Mouse (Mus musculus): ENCODE data around the gene Tgfbi. TPM values are rescaled to one million over a fixed set of nuclear protein-coding genes. Genes with fewer than 3 reads are reported as not detected.

Gene Tgfbi
- 26.5 and 32.9 TPM in 2 replicates for total RNA-seq (2021)
- long read RNA-seq, transcript Tgfbi-201 (17 exons, 2,714 nt) = major isoform, 44 of 62 reads
- long read RNA-seq, partial matches to known transcripts = 14 of 62 reads
- long read RNA-seq, other reads (novel, unspliced or antisense) = 4 of 62 reads

GRCm38 (mm10) chr13:56609103-56609856 lies at the start of gene Tgfbi:
Tgfbi (plus strand) TSS chr13:56609523.
- peak; percentile 67 for DNase-seq

GRCm38 (mm10) chr13:56559841-56560370 lies 49.4 kb upstream of the Tgfbi start:
- DNase-seq = no peak

- DNase-seq = no peak
These were observed 48.2 kb upstream of the Tgfbi start for GRCm38 (mm10) chr13:56561129-56561528.

- peak; percentile 52 for DNase-seq
These were observed 46.2 kb upstream of the Tgfbi start for GRCm38 (mm10) chr13:56563075-56563474.

- DNase-seq = no peak
These were observed 43.0 kb upstream of the Tgfbi start for GRCm38 (mm10) chr13:56566336-56566735.

- no peak for DNase-seq
These were observed 37.7 kb upstream of the Tgfbi start for GRCm38 (mm10) chr13:56571645-56572044.

- DNase-seq = no peak
These were observed 34.2 kb upstream of the Tgfbi start for GRCm38 (mm10) chr13:56575074-56575473.

- peak; percentile 78 for DNase-seq
These were observed 33.5 kb upstream of the Tgfbi start for GRCm38 (mm10) chr13:56575701-56576321.

GRCm38 (mm10) chr13:56578097-56578496 lies 31.2 kb upstream of the Tgfbi start:
- DNase-seq = no peak

- DNase-seq = no peak
These were observed 28.9 kb upstream of the Tgfbi start for GRCm38 (mm10) chr13:56580450-56580849.

GRCm38 (mm10) chr13:56581512-56581911 lies 27.8 kb upstream of the Tgfbi start:
- no peak for DNase-seq

- no peak for DNase-seq
These were observed 27.3 kb upstream of the Tgfbi start for GRCm38 (mm10) chr13:56581961-56582434.

GRCm38 (mm10) chr13:56582720-56583119 lies 26.6 kb upstream of the Tgfbi start:
- DNase-seq = no peak

GRCm38 (mm10) chr13:56586046-56586445 lies 23.3 kb upstream of the Tgfbi start:
- no peak for DNase-seq

GRCm38 (mm10) chr13:56588454-56589117 lies 20.7 kb upstream of the Tgfbi start:
- peak; percentile 51 for DNase-seq

GRCm38 (mm10) chr13:56590202-56590601 lies 19.1 kb upstream of the Tgfbi start:
- peak; percentile 61 for DNase-seq

GRCm38 (mm10) chr13:56591191-56591590 lies 18.1 kb upstream of the Tgfbi start:
- peak; percentile 60 for DNase-seq

GRCm38 (mm10) chr13:56591939-56592338 lies 17.4 kb upstream of the Tgfbi start:
- DNase-seq = no peak

GRCm38 (mm10) chr13:56593196-56593595 lies 16.1 kb upstream of the Tgfbi start:
- no peak for DNase-seq

- no peak for DNase-seq
These were observed 15.3 kb upstream of the Tgfbi start for GRCm38 (mm10) chr13:56593961-56594391.

GRCm38 (mm10) chr13:56595246-56595645 lies 14.1 kb upstream of the Tgfbi start:
- DNase-seq = no peak

- DNase-seq = no peak
These were observed 12.0 kb upstream of the Tgfbi start for GRCm38 (mm10) chr13:56597296-56597695.

Measured in adrenal gland, postnatal 25 days (tissue).